Mouse (Mus musculus): Measurements from ENCODE around the gene Apbb2. TPM values are rescaled to one million over a fixed set of nuclear protein-coding genes. Genes with fewer than 3 reads are reported as not detected.

Apbb2 gene
- total and polyA plus RNA-seq, 2 experiments from 2014 or later, result 31.8 to 41.0 TPM

GRCm38 (mm10) chr5:66294106-66294625 is 324.4 kb downstream of the Apbb2 start:
- no peak overlapping the region for H3K4me3 ChIP-seq (ENCODE audit: low read depth, low read length)
- H3K4me2 ChIP-seq (ENCODE audit: low read depth, low read length), result no peak overlapping the region
- WGBS, result 75% methylated on average over 11 of the region's 11 CpGs
- TF ChIP-seq EP300 (IDR thresholded peaks at IDR 0.05; ENCODE audit: low read depth) (no peak), CTCF (IDR thresholded peaks at IDR 0.05; ENCODE audit: low read depth) (no peak)
- ATAC-seq (ENCODE audit: insufficient read depth, low read depth) (no peak), DNase-seq (ENCODE audit: low spot score) (no peak)
- no peaks in the 10 kb centered on the region for H3K27me3 ChIP-seq (ENCODE audit: control insufficient read depth, insufficient read depth, low read length)
- H3K4me1 ChIP-seq (ENCODE audit: control insufficient read depth, insufficient read depth), result no peaks in the 10 kb centered on the region
- no peak overlapping the region for H3K9ac ChIP-seq (replicated peaks; ENCODE audit: low read depth, low read length)
- H3K36me3 ChIP-seq (replicated peaks; ENCODE audit: control insufficient read depth, insufficient read depth, low read length), result 0 out of 2 replicates have a peak, but pooled peaks cover 6% of the 10 kb centered on the region
- H3K9me3 ChIP-seq (replicated peaks; ENCODE audit: control insufficient read depth, low read length), result no peaks in the 10 kb centered on the region
- H3K27ac ChIP-seq (ENCODE audit: low read depth), result no peak overlapping the region

- no peak overlapping the region for H3K27ac ChIP-seq (ENCODE audit: low read depth)
- H3K36me3 ChIP-seq (replicated peaks; ENCODE audit: control insufficient read depth, insufficient read depth, low read length), result no peaks in the 10 kb centered on the region
- H3K4me1 ChIP-seq (ENCODE audit: control insufficient read depth, insufficient read depth), result no peaks in the 10 kb centered on the region
- H3K9me3 ChIP-seq (replicated peaks; ENCODE audit: control insufficient read depth, low read length), result no peaks in the 10 kb centered on the region
- ATAC-seq (ENCODE audit: insufficient read depth, low read depth), result no peak
- no peak overlapping the region for H3K9ac ChIP-seq (replicated peaks; ENCODE audit: low read depth, low read length)
- no peak overlapping the region for H3K4me2 ChIP-seq (ENCODE audit: low read depth, low read length)
- no peak for DNase-seq (ENCODE audit: low spot score)
- WGBS, result 73% methylated on average over 6 of the region's 6 CpGs
- H3K4me3 ChIP-seq (ENCODE audit: low read depth, low read length), result no peak overlapping the region
- H3K27me3 ChIP-seq (ENCODE audit: control insufficient read depth, insufficient read depth, low read length), result no peaks in the 10 kb centered on the region
- TF ChIP-seq EP300 (IDR thresholded peaks at IDR 0.05; ENCODE audit: low read depth) (no peak), CTCF (IDR thresholded peaks at IDR 0.05; ENCODE audit: low read depth) (peak; percentile 54)
These were observed 337.8 kb downstream of the Apbb2 start for GRCm38 (mm10) chr5:66280742-66281141.

- Histone ChIP-seq H3K4me2 (ENCODE audit: low read depth, low read length) (no peak overlapping the region), H3K9ac (replicated peaks; ENCODE audit: low read depth, low read length) (no peak overlapping the region), H3K27me3 (ENCODE audit: control insufficient read depth, insufficient read depth, low read length) (no peaks in the 10 kb centered on the region), H3K27ac (ENCODE audit: low read depth) (no peak overlapping the region), H3K4me1 (ENCODE audit: control insufficient read depth, insufficient read depth) (no peaks in the 10 kb centered on the region), H3K36me3 (replicated peaks; ENCODE audit: control insufficient read depth, insufficient read depth, low read length) (no peaks in the 10 kb centered on the region), H3K4me3 (ENCODE audit: low read depth, low read length) (no peak overlapping the region), H3K9me3 (replicated peaks; ENCODE audit: control insufficient read depth, low read length) (no peaks in the 10 kb centered on the region)
- TF ChIP-seq CTCF (IDR thresholded peaks at IDR 0.05; ENCODE audit: low read depth), result no peak
- no peak for TF ChIP-seq EP300 (IDR thresholded peaks at IDR 0.05; ENCODE audit: low read depth)
- no peak for ATAC-seq (ENCODE audit: insufficient read depth, low read depth)
- WGBS, result 56% methylated on average over 2 of the region's 2 CpGs
- DNase-seq (ENCODE audit: low spot score), result no peak
These were observed 338.9 kb downstream of the Apbb2 start for GRCm38 (mm10) chr5:66279650-66280049.

- no peaks in the 10 kb centered on the region for H3K36me3 ChIP-seq (replicated peaks; ENCODE audit: control insufficient read depth, insufficient read depth, low read length)
- no peak overlapping the region for H3K4me3 ChIP-seq (ENCODE audit: low read depth, low read length)
- H3K27me3 ChIP-seq (ENCODE audit: control insufficient read depth, insufficient read depth, low read length), result no peaks in the 10 kb centered on the region
- ATAC-seq (ENCODE audit: insufficient read depth, low read depth) (no peak), DNase-seq (ENCODE audit: low spot score) (no peak)
- no peak overlapping the region for H3K27ac ChIP-seq (ENCODE audit: low read depth)
- no peak overlapping the region for H3K9ac ChIP-seq (replicated peaks; ENCODE audit: low read depth, low read length)
- H3K4me1 ChIP-seq (ENCODE audit: control insufficient read depth, insufficient read depth), result no peaks in the 10 kb centered on the region
- H3K4me2 ChIP-seq (ENCODE audit: low read depth, low read length), result no peak overlapping the region
- 61% methylated on average over 3 of the region's 3 CpGs for WGBS
- H3K9me3 ChIP-seq (replicated peaks; ENCODE audit: control insufficient read depth, low read length), result no peaks in the 10 kb centered on the region
- TF ChIP-seq EP300 (IDR thresholded peaks at IDR 0.05; ENCODE audit: low read depth) (no peak), CTCF (IDR thresholded peaks at IDR 0.05; ENCODE audit: low read depth) (peak; percentile 15; the same call in 1 of the 2 replicates)
These were observed 344.2 kb downstream of the Apbb2 start for GRCm38 (mm10) chr5:66274417-66274816.

GRCm38 (mm10) chr5:66271141-66271540 is 347.4 kb downstream of the Apbb2 start:
- DNase-seq (ENCODE audit: low spot score) (no peak), ATAC-seq (ENCODE audit: insufficient read depth, low read depth) (no peak)
- H3K27ac ChIP-seq (ENCODE audit: low read depth), result no peak overlapping the region
- no peaks in the 10 kb centered on the region for H3K27me3 ChIP-seq (ENCODE audit: control insufficient read depth, insufficient read depth, low read length)
- H3K4me1 ChIP-seq (ENCODE audit: control insufficient read depth, insufficient read depth), result no peaks in the 10 kb centered on the region
- H3K9me3 ChIP-seq (replicated peaks; ENCODE audit: control insufficient read depth, low read length), result no peaks in the 10 kb centered on the region
- no peak overlapping the region for H3K9ac ChIP-seq (replicated peaks; ENCODE audit: low read depth, low read length)
- 86% methylated on average over 2 of the region's 2 CpGs for WGBS
- no peak overlapping the region for H3K4me2 ChIP-seq (ENCODE audit: low read depth, low read length)
- H3K4me3 ChIP-seq (ENCODE audit: low read depth, low read length), result no peak overlapping the region
- no peaks in the 10 kb centered on the region for H3K36me3 ChIP-seq (replicated peaks; ENCODE audit: control insufficient read depth, insufficient read depth, low read length)
- no peak for TF ChIP-seq EP300 (IDR thresholded peaks at IDR 0.05; ENCODE audit: low read depth)
- TF ChIP-seq CTCF (IDR thresholded peaks at IDR 0.05; ENCODE audit: low read depth), result no peak

GRCm38 (mm10) chr5:66269616-66270015 is 349.0 kb downstream of the Apbb2 start:
- no peaks in the 10 kb centered on the region for H3K4me1 ChIP-seq (ENCODE audit: control insufficient read depth, insufficient read depth)
- H3K9ac ChIP-seq (replicated peaks; ENCODE audit: low read depth, low read length), result no peak overlapping the region
- no peaks in the 10 kb centered on the region for H3K9me3 ChIP-seq (replicated peaks; ENCODE audit: control insufficient read depth, low read length)
- DNase-seq (ENCODE audit: low spot score), result peak; percentile 58
- 58% methylated on average over 7 of the region's 7 CpGs for WGBS
- H3K27ac ChIP-seq (ENCODE audit: low read depth), result no peak overlapping the region
- TF ChIP-seq EP300 (IDR thresholded peaks at IDR 0.05; ENCODE audit: low read depth) (no peak), CTCF (IDR thresholded peaks at IDR 0.05; ENCODE audit: low read depth) (no peak)
- no peaks in the 10 kb centered on the region for H3K27me3 ChIP-seq (ENCODE audit: control insufficient read depth, insufficient read depth, low read length)
- ATAC-seq (ENCODE audit: insufficient read depth, low read depth), result no peak
- no peaks in the 10 kb centered on the region for H3K36me3 ChIP-seq (replicated peaks; ENCODE audit: control insufficient read depth, insufficient read depth, low read length)
- H3K4me2 ChIP-seq (ENCODE audit: low read depth, low read length), result no peak overlapping the region
- H3K4me3 ChIP-seq (ENCODE audit: low read depth, low read length), result no peak overlapping the region

Measured in heart, postnatal 0 days (tissue).